ENCODE assay signal across 11 mouse cellular contexts in genomic region chr6:90798201-90798600, GRCm38 (mm10).
"Had no signal": no experiment of that assay in that cellular context is flagged by ENCODE, and none has a peak within 500 bp of the region (broad histone marks: within the 10 kb centered on the region; RNA-seq: fewer than 3 reads in every experiment).

No protein-coding gene starts in this region.

- DNase-seq: kidney, adult 8-10 months; kidney, postnatal 25 days; lung, embryonic 14.5 days; lung, postnatal 14 days; thymus, adult 18-20 months; thymus, postnatal 14 days had no signal

- H3K4me3 ChIP-seq: liver, embryonic 15.5 days; megakaryocyte, embryonic 14.5 days; midbrain, embryonic 15.5 days; neural tube, embryonic 12.5 days had no signal

- H3K27ac ChIP-seq: liver, embryonic 15.5 days; macrophage; midbrain, embryonic 15.5 days; neural tube, embryonic 12.5 days had no signal
